Mouse (Mus musculus) olfactory bulb, adult 2 months (tissue): ENCODE data around the gene Cldn14.

ENCODE experiments used
- CTCF ChIP-seq: fragments of 200-500 bp; IDR thresholded peaks from 2 replicates; pipeline ENCODE4 v1.5.1; 2012; ENCODE audit warnings: low read depth, mild to moderate bottlenecking, low read length, moderate library complexity; ENCODE audit not compliant: insufficient read depth
- POLR2A ChIP-seq: fragments of 200-500 bp; IDR thresholded peaks from 2 replicates; pipeline ENCODE4 v1.6.1; 2012; ENCODE audit warnings: mild to moderate bottlenecking, low read depth, low read length, moderate library complexity; ENCODE audit not compliant: insufficient read depth

DNA sequence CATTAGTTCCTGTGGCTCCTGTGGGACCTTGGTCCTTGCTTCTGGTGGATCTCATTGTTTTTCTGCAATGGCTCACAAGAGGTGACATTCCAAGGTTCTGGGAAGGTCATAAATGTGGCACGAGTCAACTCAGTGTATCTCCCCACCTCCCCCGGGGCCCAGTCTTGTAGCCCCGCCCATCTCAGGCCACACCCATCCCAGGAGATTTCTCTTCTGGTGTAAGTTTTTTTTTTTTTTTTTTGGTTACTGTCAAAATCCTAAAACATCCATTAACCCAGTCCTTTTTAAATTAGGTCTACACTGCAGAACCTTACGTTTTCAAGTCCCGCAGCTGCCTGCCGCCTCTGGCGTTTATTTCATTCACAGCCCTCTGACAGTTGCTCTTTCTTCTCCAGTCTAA is 73.6 kb downstream of the Cldn14 start:
- TF ChIP-seq CTCF = no peak
- TF ChIP-seq POLR2A = no peak
